Mouse (Mus musculus) C2C12 (cell line): Measurements from ENCODE around the gene Arid1a.

Source experiments
- CTCF ChIP-seq: IDR thresholded peaks from one replicate; pipeline ENCODE4 v1.5.1; 2011; ENCODE audit not compliant: control insufficient read depth, insufficient read depth, insufficient read length
- MAX ChIP-seq: IDR thresholded peaks from one replicate; pipeline ENCODE4 v1.6.1; 2011; ENCODE audit warnings: mild to moderate bottlenecking, control low read depth
- MYOG ChIP-seq: IDR thresholded peaks from one replicate; pipeline ENCODE4 v1.6.1; 2011; ENCODE audit not compliant: control insufficient read depth, insufficient read length; ENCODE audit errors: extremely low read depth
- USF1 ChIP-seq: IDR thresholded peaks from one replicate; pipeline ENCODE4 v1.6.1; 2011; ENCODE audit warnings: low read depth, mild to moderate bottlenecking, control low read depth, moderate library complexity

- TF ChIP-seq MAX (no peak), CTCF (no peak), USF1 (no peak), MYOG (no peak)
These were observed 30.9 kb downstream of the Arid1a start for GRCm38 (mm10) chr4:133725706-133726105.
